Mouse (Mus musculus): ENCODE results near the gene Slc7a6os.
A peak's percentile ranks its signal among the peaks of the same experiment; 100 is the strongest.
"Not testable (repeated sequence)": the region's sequence is repeated elsewhere in the genome, so short reads cannot be mapped to it uniquely, and the experiment has no call there.

Slc7a6os gene

GRCm38 (mm10) chr8:106210821-106211345 lies at the start of gene Slc7a6os, which contains the start of gene Prmt7:
Gene Slc7a6os, minus strand, starts transcription at chr8:106210935.
Gene Prmt7, plus strand, starts transcription at chr8:106210936.
- peak; percentile 90 for DNase-seq (ENCODE audit: low spot score)

GRCm38 (mm10) chr8:106259579-106260255 lies 49.0 kb upstream of the Slc7a6os start:
- DNase-seq (ENCODE audit: low spot score): no peak

GRCm38 (mm10) chr8:106258169-106258568 lies 47.4 kb upstream of the Slc7a6os start:
- peak; percentile 12 for DNase-seq (ENCODE audit: low spot score)

GRCm38 (mm10) chr8:106250186-106250585 lies 39.5 kb upstream of the Slc7a6os start:
- no peak for DNase-seq (ENCODE audit: low spot score)

- DNase-seq (ENCODE audit: low spot score): no peak
These were observed 26.4 kb upstream of the Slc7a6os start for GRCm38 (mm10) chr8:106237106-106237505.

GRCm38 (mm10) chr8:106234567-106235261 lies 24.0 kb upstream of the Slc7a6os start:
- DNase-seq (ENCODE audit: low spot score): no peak

- DNase-seq (ENCODE audit: low spot score): no peak
These were observed 22.0 kb upstream of the Slc7a6os start for GRCm38 (mm10) chr8:106232751-106233150.

GRCm38 (mm10) chr8:106231536-106231935 lies 20.8 kb upstream of the Slc7a6os start:
- no peak for DNase-seq (ENCODE audit: low spot score)

- peak; percentile 52 for DNase-seq (ENCODE audit: low spot score)
These were observed 15.9 kb upstream of the Slc7a6os start for GRCm38 (mm10) chr8:106226589-106226988.

GRCm38 (mm10) chr8:106219620-106220019 lies 8.9 kb upstream of the Slc7a6os start:
- no peak for DNase-seq (ENCODE audit: low spot score)

GRCm38 (mm10) chr8:106213959-106214358 lies 3.2 kb upstream of the Slc7a6os start:
- DNase-seq (ENCODE audit: low spot score): no peak

- DNase-seq (ENCODE audit: low spot score): no peak
These were observed 686 bp upstream of the Slc7a6os start for GRCm38 (mm10) chr8:106211421-106211820.

GRCm38 (mm10) chr8:106210035-106210731 lies 552 bp downstream of the Slc7a6os start:
- DNase-seq (ENCODE audit: low spot score): peak; percentile 48

- DNase-seq (ENCODE audit: low spot score): not testable (repeated sequence)
These were observed 11.1 kb downstream of the Slc7a6os start for GRCm38 (mm10) chr8:106199596-106199995.

GRCm38 (mm10) chr8:106198741-106199140 lies 12.0 kb downstream of the Slc7a6os start:
- DNase-seq (ENCODE audit: low spot score): peak; percentile 28

- no peak for DNase-seq (ENCODE audit: low spot score)
These were observed 16.7 kb downstream of the Slc7a6os start for GRCm38 (mm10) chr8:106194062-106194461.

GRCm38 (mm10) chr8:106193162-106193561 lies 17.6 kb downstream of the Slc7a6os start:
- DNase-seq (ENCODE audit: low spot score): no peak

- peak; percentile 44 for DNase-seq (ENCODE audit: low spot score)
These were observed 19.1 kb downstream of the Slc7a6os start for GRCm38 (mm10) chr8:106191639-106192038.

- no peak for DNase-seq (ENCODE audit: low spot score)
These were observed 21.6 kb downstream of the Slc7a6os start for GRCm38 (mm10) chr8:106189162-106189561.

- no peak for DNase-seq (ENCODE audit: low spot score)
These were observed 24.3 kb downstream of the Slc7a6os start for GRCm38 (mm10) chr8:106186394-106186793.

- DNase-seq (ENCODE audit: low spot score): no peak
These were observed 25.0 kb downstream of the Slc7a6os start for GRCm38 (mm10) chr8:106185628-106186270.

- DNase-seq (ENCODE audit: low spot score): no peak
These were observed 32.3 kb downstream of the Slc7a6os start for GRCm38 (mm10) chr8:106178428-106178827.
